Mouse (Mus musculus): ENCODE results near the gene Spryd4. TPM values are rescaled to one million over a fixed set of nuclear protein-coding genes. Genes with fewer than 3 reads are reported as not detected.

The Spryd4 gene
- 12.3 to 17.4 TPM (median 15.1 TPM) in 4 replicates for total RNA-seq (2023)

DNA sequence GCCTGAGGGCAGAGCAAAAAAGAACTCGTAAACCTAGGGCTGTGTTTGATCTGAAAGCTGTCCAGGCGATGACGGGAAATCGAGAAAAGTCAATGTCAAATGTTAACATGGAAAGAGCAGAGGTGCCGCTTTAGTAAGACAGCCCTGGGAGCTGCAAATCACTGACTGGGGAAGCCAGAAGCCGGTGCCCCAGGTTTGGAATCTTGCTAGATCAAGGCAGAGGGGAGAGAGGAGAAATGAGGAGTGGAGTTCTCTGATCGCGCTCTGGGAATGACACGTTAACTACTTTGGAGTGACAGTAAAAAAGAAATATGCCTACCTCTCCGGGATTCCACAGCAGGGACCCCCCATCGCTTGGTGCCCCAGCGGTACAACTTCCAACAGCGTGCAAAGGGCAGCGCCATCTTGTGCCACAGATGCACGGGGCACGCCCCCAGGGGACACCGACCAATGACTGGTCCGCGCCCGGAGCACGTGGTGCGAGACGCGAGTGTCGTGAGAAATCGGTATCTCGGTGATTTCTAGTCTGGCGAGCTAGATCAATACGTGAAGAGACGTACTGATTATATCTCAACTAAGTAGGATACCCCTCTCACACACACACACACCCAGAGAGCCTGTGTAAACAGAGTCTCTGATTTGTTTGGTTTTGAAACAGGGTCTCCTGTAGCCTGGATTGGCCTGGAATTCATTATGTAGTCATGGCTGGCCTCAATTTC lies at the start of gene Spryd4:
Gene Spryd4, minus strand, starts transcription at position 418 of the 719 bp plus-strand sequence.

DNA sequence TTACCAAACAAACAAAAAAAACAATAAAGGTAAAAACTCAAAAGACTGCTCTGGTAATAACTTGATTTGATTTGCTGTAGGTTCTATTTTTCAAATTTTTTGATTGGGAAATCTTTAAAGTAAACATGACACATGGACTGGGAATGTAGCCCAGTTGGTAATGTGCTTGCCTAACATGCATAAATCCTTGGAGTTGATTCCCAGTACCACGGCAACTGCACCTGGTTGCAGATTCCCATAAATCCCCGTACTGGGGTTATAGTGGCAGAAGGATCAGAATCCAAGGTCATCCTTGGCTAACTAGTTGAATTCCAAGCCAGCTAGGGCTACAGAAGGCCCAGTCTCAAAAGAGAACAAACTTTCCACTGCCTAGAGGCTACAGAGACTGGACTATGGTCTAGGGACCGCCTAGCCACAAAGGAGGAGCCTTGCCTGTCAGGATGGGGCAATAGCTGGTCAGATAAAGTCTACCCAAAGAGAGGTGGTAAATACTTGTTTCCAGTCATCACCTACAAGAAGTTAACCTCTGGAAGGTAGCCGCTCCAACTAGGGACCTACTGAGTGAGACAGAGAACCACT lies 42.2 kb upstream of the Spryd4 start, which contains the start of gene Apon:
Gene Apon, plus strand, starts transcription at position 420 of the 579 bp plus-strand sequence.

DNA sequence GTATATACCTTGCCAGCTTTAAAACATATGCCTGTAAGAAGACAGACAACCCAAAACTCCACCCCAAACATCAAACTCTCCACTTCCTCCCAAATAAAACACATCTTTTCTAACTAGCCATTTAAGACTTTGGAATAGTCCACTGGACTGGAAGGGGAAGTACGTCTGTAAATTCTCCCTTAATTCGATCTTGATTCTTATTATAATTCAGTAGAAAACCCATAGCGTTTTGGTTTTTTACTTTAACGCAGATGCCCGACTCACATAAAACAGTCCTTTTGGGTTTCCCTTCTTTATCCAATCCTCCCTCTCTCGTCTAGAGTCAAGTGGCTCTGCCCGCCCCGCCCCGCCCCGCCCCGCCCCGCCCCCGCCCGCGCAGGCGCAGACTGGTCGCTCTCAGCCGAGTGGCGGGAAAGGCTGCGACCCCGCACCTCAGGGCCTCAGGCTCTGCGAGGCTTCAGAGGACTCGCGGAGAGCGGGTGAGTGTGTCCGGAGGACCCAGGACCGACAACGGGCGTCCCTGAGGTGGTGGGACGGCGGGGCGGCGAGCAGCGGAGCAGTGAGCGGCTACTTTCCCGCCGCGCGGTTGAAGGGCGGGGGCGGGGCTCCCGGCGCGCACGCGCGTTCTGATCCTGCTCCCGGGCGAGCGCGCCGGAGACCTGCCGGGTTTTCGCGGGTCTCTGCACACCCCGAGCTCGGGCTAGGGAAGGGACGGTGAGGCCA lies 20.3 kb upstream of the Spryd4 start, which contains the start of gene Timeless:
Gene Timeless, plus strand, starts transcription at position 369 of the 723 bp plus-strand sequence.

DNA sequence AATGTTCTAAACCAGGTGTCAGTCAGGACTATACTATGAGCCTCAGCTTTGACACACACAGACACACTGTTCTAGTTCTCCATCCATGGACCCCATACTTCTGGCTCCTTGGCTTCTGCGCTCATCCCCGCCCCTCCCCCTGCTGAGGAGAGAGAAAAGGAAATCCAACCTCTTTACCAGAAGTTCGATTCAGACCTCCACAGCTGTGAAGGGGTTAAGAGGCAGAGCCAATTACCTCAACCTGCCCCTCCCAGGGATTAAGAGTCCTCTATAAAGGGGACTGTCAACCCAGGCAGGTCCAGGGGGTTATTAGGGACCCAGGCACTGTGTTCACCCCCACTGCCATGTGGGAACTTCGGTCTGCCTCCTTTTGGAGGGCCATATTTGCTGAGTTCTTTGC lies 13.9 kb upstream of the Spryd4 start, which contains the start of gene Mip:
Gene Mip, plus strand, starts transcription at position 301 of the 400 bp plus-strand sequence.

DNA sequence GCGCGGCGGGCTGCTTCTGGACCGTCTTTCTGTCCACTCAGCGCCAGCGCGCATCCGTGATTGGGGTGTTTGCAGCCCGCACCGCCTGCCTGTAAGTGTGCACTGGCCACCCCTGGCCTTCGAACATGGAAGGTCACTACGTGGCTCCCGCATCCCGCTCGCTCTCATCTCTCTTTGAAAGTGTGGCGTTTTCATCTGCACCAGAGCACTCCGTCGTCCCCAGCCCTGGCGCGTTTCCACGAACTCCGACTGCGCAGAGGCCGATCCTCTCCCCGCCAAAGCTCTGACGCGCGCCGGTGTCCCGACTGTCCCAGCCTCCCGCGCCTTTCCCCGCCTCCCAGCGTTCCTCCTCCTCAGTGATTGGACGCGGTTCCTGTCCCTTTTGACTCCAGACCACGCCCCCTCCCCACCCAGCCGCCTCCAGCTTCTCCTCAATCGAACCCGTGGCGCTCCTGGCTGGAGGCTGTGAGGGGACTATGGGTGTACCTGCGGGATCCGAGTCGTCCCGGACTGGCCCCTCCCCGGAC lies 17.5 kb downstream of the Spryd4 start, which contains the start of gene Gls2:
Gene Gls2, plus strand, starts transcription at position 434 of the 527 bp plus-strand sequence.

DNA sequence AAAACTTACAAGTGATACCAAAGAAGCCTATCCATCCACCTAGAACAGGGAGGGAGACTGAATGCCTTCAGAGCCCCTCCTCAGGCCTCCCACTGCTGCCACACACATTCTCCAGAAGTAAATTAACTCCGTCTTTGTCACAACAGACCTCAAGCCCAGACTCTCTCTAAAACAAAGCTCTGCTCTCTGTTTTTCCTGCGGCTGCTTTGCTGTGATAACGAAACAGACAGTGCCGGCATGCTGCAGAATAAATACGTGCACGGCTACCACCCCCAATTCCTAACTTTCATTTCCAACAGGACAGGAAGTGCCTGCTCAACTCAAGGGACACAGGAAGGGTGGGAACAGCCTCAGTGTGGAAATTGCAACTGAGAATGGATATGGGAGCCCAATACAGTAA lies 31.6 kb downstream of the Spryd4 start, which contains the start of gene Rbms2:
Gene Rbms2, minus strand, starts transcription at position 309 of the 400 bp plus-strand sequence.

Other genes with a start within 250 kb of the Spryd4 start
- not detected in 4 replicates for gene Hsd17b6, start 204.2 kb downstream of the Spryd4 start, total RNA-seq (2023)
- 13.5 to 17.2 TPM (median 14.0 TPM) in 4 replicates for gene Prim1, start 196.6 kb downstream of the Spryd4 start, total RNA-seq (2023)
- gene Naca, start 176.2 kb downstream of the Spryd4 start, total RNA-seq (2023) = 587 to 616 TPM (median 605 TPM) in 4 replicates
- 110 to 153 TPM (median 131 TPM) in 4 replicates for gene Ptges3, start 152.9 kb downstream of the Spryd4 start, total RNA-seq (2023)
- 523 to 608 TPM (median 568 TPM) in 4 replicates for gene Atp5b, start 128.5 kb downstream of the Spryd4 start, total RNA-seq (2023)
- 124 to 141 TPM (median 134 TPM) in 4 replicates for gene Baz2a, start 120.2 kb downstream of the Spryd4 start, total RNA-seq (2023)
- 43.9 to 52.8 TPM (median 47.8 TPM) in 4 replicates for gene Rbms2, start 31.5 kb downstream of the Spryd4 start, total RNA-seq (2023)
- gene Gls2, start 17.4 kb downstream of the Spryd4 start, total RNA-seq (2023) = not detected in 4 replicates
- not detected in 4 replicates for gene Mip, start 14.0 kb upstream of the Spryd4 start, total RNA-seq (2023)
- 13.7 to 23.7 TPM (median 16.3 TPM) in 4 replicates for gene Timeless, start 20.3 kb upstream of the Spryd4 start, total RNA-seq (2023)
- not detected in 4 replicates for gene Apon, start 42.3 kb upstream of the Spryd4 start, total RNA-seq (2023)
- gene Apof, start 56.9 kb upstream of the Spryd4 start, total RNA-seq (2023) = 0.75 to 1.4 TPM (median 0.93 TPM) in 4 replicates
- 110 to 128 TPM (median 114 TPM) in 4 replicates for gene Stat2, start 58.8 kb upstream of the Spryd4 start, total RNA-seq (2023)
- gene Il23a, start 86.9 kb upstream of the Spryd4 start, total RNA-seq (2023) = not detected in 4 replicates
- 62.2 to 69.4 TPM (median 65.8 TPM) in 4 replicates for gene Pan2, start 91.5 kb upstream of the Spryd4 start, total RNA-seq (2023)
- 18.8 to 20.8 TPM (median 19.5 TPM) in 4 replicates for gene Cnpy2, start 110.7 kb upstream of the Spryd4 start, total RNA-seq (2023)
- 101 to 110 TPM (median 110 TPM) in 4 replicates for gene Cs, start 125.9 kb upstream of the Spryd4 start, total RNA-seq (2023)
- 28.6 to 37.3 TPM (median 32.6 TPM) in 4 replicates for gene Coq10a, start 157.2 kb upstream of the Spryd4 start, total RNA-seq (2023)
- gene Ankrd52, start 165.3 kb upstream of the Spryd4 start, total RNA-seq (2023) = 67.5 to 68.6 TPM (median 68.3 TPM) in 4 replicates
- gene Slc39a5, start 189.4 kb upstream of the Spryd4 start, total RNA-seq (2023) = not detected in 4 replicates
- gene Nabp2, start 199.7 kb upstream of the Spryd4 start, total RNA-seq (2023) = 39.1 to 49.2 TPM (median 47.1 TPM) in 4 replicates
- 61.4 to 67.3 TPM (median 65.5 TPM) in 4 replicates for gene Rnf41, start 199.8 kb upstream of the Spryd4 start, total RNA-seq (2023)
- gene Smarcc2, start 247.4 kb upstream of the Spryd4 start, total RNA-seq (2023) = 145 to 160 TPM (median 147 TPM) in 4 replicates

Data from B cell, adult 62 days (primary cell).